Mouse (Mus musculus) brain, embryonic 14.5 days (tissue): ENCODE measurements around the gene Adam33.

Experiments
- CTCF ChIP-seq: fragments of 200-500 bp; IDR thresholded peaks from 2 replicates; pipeline ENCODE4 v1.5.1; 2012; ENCODE audit warnings: inconsistent platforms, mild to moderate bottlenecking, moderate library complexity, borderline replicate concordance; ENCODE audit not compliant: insufficient read depth, insufficient read length; ENCODE audit errors: extremely low read depth
- POLR2A ChIP-seq: fragments of 200-500 bp; IDR thresholded peaks from 2 replicates; pipeline ENCODE4 v1.6.1; 2012; ENCODE audit warnings: mild to moderate bottlenecking, inconsistent platforms, borderline replicate concordance; ENCODE audit not compliant: poor library complexity, insufficient read depth, insufficient read length, severe bottlenecking; ENCODE audit errors: extremely low read depth

DNA sequence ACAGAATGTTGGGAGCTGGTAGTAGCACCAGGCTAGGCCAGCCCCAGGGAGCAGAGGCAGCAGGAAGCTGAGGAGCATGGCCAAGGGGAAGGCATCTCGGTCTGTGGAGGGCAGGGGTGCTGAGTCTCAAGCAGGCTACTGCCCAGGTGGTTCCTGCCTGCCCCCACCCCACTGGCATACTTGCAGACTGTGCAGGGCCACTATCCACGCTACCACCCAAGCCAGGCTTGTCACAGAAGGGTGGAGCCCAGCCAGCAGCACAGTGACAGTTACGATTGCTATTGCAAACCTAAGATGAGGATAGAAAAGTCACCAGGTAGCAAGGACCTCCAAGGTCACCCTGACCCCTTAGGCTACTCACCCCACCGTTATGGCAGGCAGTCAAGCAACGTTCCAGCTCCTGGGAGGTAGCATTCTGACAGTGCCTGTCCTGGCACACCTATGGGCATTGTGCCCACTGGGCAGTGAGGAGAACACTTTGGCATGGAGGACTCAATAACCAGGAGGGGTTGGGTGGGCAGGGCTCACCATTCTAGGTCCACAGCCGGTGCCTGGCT lies 10.7 kb downstream of the Adam33 start:
- no peak for TF ChIP-seq CTCF
- no peak for TF ChIP-seq POLR2A
